Mouse (Mus musculus) stomach, postnatal 0 days (tissue): Measurements from ENCODE around the gene Cerk.

Experiments used
- CTCF ChIP-seq: IDR thresholded peaks from 2 replicates; pipeline ENCODE4 v1.5.1; 2016; ENCODE audit warnings: antibody characterized with exemption, low read depth, mild to moderate bottlenecking, moderate library complexity
- EP300 ChIP-seq: optimal IDR thresholded peaks from 2 replicates; pipeline ENCODE3; 2016; ENCODE audit warnings: antibody characterized with exemption

GRCm38 (mm10) chr15:86229623-86230022 is 43.7 kb upstream of the Cerk start:
- TF ChIP-seq EP300 (no peak), CTCF (no peak)
